Mouse (Mus musculus) liver, embryonic 14.5 days (tissue): ENCODE results near the gene Dok5. TPM values are rescaled to one million over a fixed set of nuclear protein-coding genes. Genes with fewer than 3 reads are reported as not detected.

Experiments used
- ATAC-seq: fragments of 200-750 bp; cut with Nextera tagmentation; 2 replicates; pipeline ENCODE4 v1.8.0; 2017; ENCODE audit warnings: moderate number of reproducible peaks, mild to moderate bottlenecking, moderate library complexity; ENCODE audit not compliant: insufficient read depth
- DNase-seq, 3 experiments: peaks; one replicate each; pipeline ENCODE4 v3.0.0-alpha.2; 2012 to 2013; ENCODE audit warnings: low read depth in 3 of 3, low spot score in 3 of 3
- H3K27ac ChIP-seq: fragments of 300-500 bp; sonication (generic); 2 replicates; pipeline ENCODE4 v1.5.1; 2014; ENCODE audit warnings: moderate library complexity, mild to moderate bottlenecking, control low read depth, inconsistent platforms
- H3K27me3 ChIP-seq: fragments of 300-500 bp; sonication (generic); 2 replicates; pipeline ENCODE4 v1.6.1; 2014; ENCODE audit warnings: mild to moderate bottlenecking, low read length, moderate library complexity; ENCODE audit not compliant: control insufficient read depth, insufficient read depth
- H3K36me3 ChIP-seq: fragments of 300-500 bp; sonication (generic); replicated peaks from 2 replicates; pipeline ENCODE4 v1.6.1; 2014; ENCODE audit warnings: low read depth; ENCODE audit not compliant: control insufficient read depth, insufficient read depth
- H3K4me1 ChIP-seq, 2 experiments: fragments of 200-500 bp in 1 of 2; fragments of 300-500 bp in 1 of 2; sonication (generic) in 1 of 2; replicated peaks; 2 replicates each; pipeline ENCODE4 v1.6.1; 2012 to 2014; ENCODE audit warnings: antibody characterized with exemption in 1 of 2, inconsistent platforms in 1 of 2, low read length in 1 of 2; ENCODE audit not compliant: control insufficient read depth in 2 of 2, insufficient read depth in 2 of 2
- H3K4me2 ChIP-seq: fragments of 300-500 bp; sonication (generic); 2 replicates; pipeline ENCODE4 v1.6.1; 2014; ENCODE audit warnings: low read depth, mild to moderate bottlenecking, control low read depth, moderate library complexity
- H3K4me3 ChIP-seq, 2 experiments: fragments of 200-500 bp in 1 of 2; fragments of 300-500 bp in 1 of 2; sonication (generic) in 1 of 2; 2 replicates each; pipeline ENCODE4 v1.5.1; 2012 to 2014; ENCODE audit warnings: low read depth in 2 of 2, low read length in 2 of 2, mild to moderate bottlenecking in 2 of 2, control low read depth in 1 of 2, inconsistent platforms in 1 of 2, moderate library complexity in 1 of 2; ENCODE audit not compliant: insufficient read depth in 1 of 2
- H3K9ac ChIP-seq: fragments of 300-500 bp; sonication (generic); replicated peaks from 2 replicates; pipeline ENCODE4 v1.6.1; 2014; ENCODE audit warnings: mild to moderate bottlenecking, control low read depth, moderate library complexity
- H3K9me3 ChIP-seq: fragments of 300-500 bp; sonication (generic); 2 replicates; pipeline ENCODE4 v1.6.1; 2016; ENCODE audit warnings: low read length, mixed read lengths; ENCODE audit not compliant: control insufficient read depth
- CTCF ChIP-seq: IDR thresholded peaks from 2 replicates; pipeline ENCODE4 v1.5.1; 2016; ENCODE audit warnings: antibody characterized with exemption, low read depth, control low read depth
- EP300 ChIP-seq: IDR thresholded peaks from 2 replicates; pipeline ENCODE4 v1.6.1; 2016; ENCODE audit warnings: antibody characterized with exemption, low read depth
- WGBS: fragments of 180-500 bp; shearing (Covaris S2); extraction: QIAGEN DNeasy Blood & Tissue Kit; methylation state at CpG from one replicate; pipeline ENCODE4 v1.1.7; 2014; ENCODE audit not compliant: insufficient replicate concordance; 5-methylcytosine and 5-hydroxymethylcytosine counted together
- polyA plus RNA-seq, 2 experiments: library from polyadenylated mRNA; depleted of rRNA in 1 of 2; stranded (reverse) in 1 of 2; unstranded in 1 of 2; fragments of >200 nt; fragmentation: Nextera tagmentation in 1 of 2; extraction: Ambion mirVana in 1 of 2; gene quantifications; 2 replicates each; pipeline versions ENCODE4 v1.2.1 to v1.2.3; 2012 to 2014

Dok5 gene
- polyA plus RNA-seq, 2 experiments: 0.15 to 0.19 TPM

GRCm38 (mm10) chr2:170728864-170729263 is 2.7 kb upstream of the Dok5 start:
- Histone ChIP-seq H3K9me3 (no peaks in the 10 kb centered on the region), H3K27ac (no peak overlapping the region), H3K36me3 (no peaks in the 10 kb centered on the region), H3K27me3 (no peaks in the 10 kb centered on the region; the same call in 1 of the 2 replicates), H3K9ac (no peak overlapping the region), H3K4me3 (no peak overlapping the region), H3K4me1 (no peaks in the 10 kb centered on the region), H3K4me2 (no peak overlapping the region)
- DNase-seq (no peak), ATAC-seq (no peak)
- TF ChIP-seq EP300 (no peak), CTCF (no peak)
- 76% methylated on average over 9 of the region's 9 CpGs for WGBS

- 50% methylated on average over 2 of the region's 2 CpGs for WGBS
- no peaks in the 10 kb centered on the region for H3K4me1 ChIP-seq
- DNase-seq: no peak
These were observed 1.9 kb upstream of the Dok5 start for GRCm38 (mm10) chr2:170729661-170730060.

GRCm38 (mm10) chr2:170730136-170730535 is 1.5 kb upstream of the Dok5 start:
- Histone ChIP-seq H3K4me3 (no peak overlapping the region), H3K9ac (no peak overlapping the region), H3K27ac (no peak overlapping the region), H3K4me1 (no peaks in the 10 kb centered on the region), H3K36me3 (no peaks in the 10 kb centered on the region), H3K9me3 (no peaks in the 10 kb centered on the region), H3K4me2 (no peak overlapping the region), H3K27me3 (no peaks in the 10 kb centered on the region; the same call in 1 of the 2 replicates)
- WGBS: 66% methylated on average over 8 of the region's 8 CpGs
- no peak for ATAC-seq
- TF ChIP-seq EP300: no peak
- no peak for TF ChIP-seq CTCF
- DNase-seq: no peak

More at GRCm38 (mm10) chr2:170729661-170730060, 1.9 kb upstream of the Dok5 start:
- H3K9ac ChIP-seq: no peak overlapping the region
- H3K9me3 ChIP-seq: no peaks in the 10 kb centered on the region
- TF ChIP-seq CTCF: no peak
- no peak for TF ChIP-seq EP300
- no peaks in the 10 kb centered on the region; the same call in 1 of the 2 replicates for H3K27me3 ChIP-seq
- H3K4me2 ChIP-seq: no peak overlapping the region
- no peak for ATAC-seq
- no peaks in the 10 kb centered on the region for H3K36me3 ChIP-seq
- H3K27ac ChIP-seq: no peak overlapping the region
- no peak overlapping the region for H3K4me3 ChIP-seq

- ATAC-seq: no peak
- no peak overlapping the region for H3K4me2 ChIP-seq
- WGBS: 40% methylated on average over 13 of the region's 13 CpGs
These were observed 826 bp upstream of the Dok5 start for GRCm38 (mm10) chr2:170730781-170731180.

GRCm38 (mm10) chr2:170731205-170731604 is 402 bp upstream of the Dok5 start:
- Histone ChIP-seq H3K9me3 (no peaks in the 10 kb centered on the region), H3K4me2 (no peak overlapping the region), H3K9ac (no peak overlapping the region), H3K27ac (no peak overlapping the region), H3K4me3 (no peak overlapping the region), H3K4me1 (no peaks in the 10 kb centered on the region), H3K27me3 (no peaks in the 10 kb centered on the region; the same call in 1 of the 2 replicates), H3K36me3 (no peaks in the 10 kb centered on the region)
- ATAC-seq (no peak), DNase-seq (no peak)
- TF ChIP-seq CTCF: no peak
- no peak for TF ChIP-seq EP300
- 19% methylated on average over 6 of the region's 6 CpGs for WGBS

More at GRCm38 (mm10) chr2:170730781-170731180, 826 bp upstream of the Dok5 start:
- no peak for TF ChIP-seq EP300
- no peak for TF ChIP-seq CTCF
- DNase-seq: no peak
- Histone ChIP-seq H3K27ac (no peak overlapping the region), H3K9ac (no peak overlapping the region), H3K4me1 (no peaks in the 10 kb centered on the region), H3K9me3 (no peaks in the 10 kb centered on the region), H3K4me3 (no peak overlapping the region), H3K27me3 (no peaks in the 10 kb centered on the region; the same call in 1 of the 2 replicates), H3K36me3 (no peaks in the 10 kb centered on the region)
